Mouse (Mus musculus) hindbrain, embryonic 13.5 days (tissue): ENCODE results near the gene Prkag1. TPM values are rescaled to one million over a fixed set of nuclear protein-coding genes. Genes with fewer than 3 reads are reported as not detected.
A peak's percentile ranks its signal among the peaks of the same experiment; 100 is the strongest.

Source experiments
- ATAC-seq: fragments of 200-750 bp; cut with Nextera tagmentation; 2 replicates; pipeline ENCODE4 v1.8.0; 2017; ENCODE audit warnings: moderate TSS enrichment; ENCODE audit not compliant: low FRiP score
- H3K27ac ChIP-seq: fragments of 300-500 bp; sonication (generic); 2 replicates; pipeline ENCODE4 v1.5.1; 2015; ENCODE audit warnings: inconsistent platforms, mild to moderate bottlenecking, moderate library complexity
- H3K27me3 ChIP-seq: fragments of 300-500 bp; sonication (generic); 2 replicates; pipeline ENCODE4 v1.6.1; 2015; ENCODE audit warnings: mild to moderate bottlenecking, inconsistent platforms
- H3K36me3 ChIP-seq: fragments of 300-500 bp; sonication (generic); 2 replicates; pipeline ENCODE4 v1.6.1; 2015; ENCODE audit warnings: mild to moderate bottlenecking, inconsistent platforms
- H3K4me1 ChIP-seq: fragments of 300-500 bp; sonication (generic); replicated peaks from 2 replicates; pipeline ENCODE4 v1.6.1; 2015; ENCODE audit warnings: inconsistent platforms
- H3K4me2 ChIP-seq: fragments of 300-500 bp; sonication (generic); 2 replicates; pipeline ENCODE4 v1.6.1; 2015; ENCODE audit warnings: inconsistent platforms, mild to moderate bottlenecking, moderate library complexity
- H3K4me3 ChIP-seq: fragments of 300-500 bp; sonication (generic); 2 replicates; pipeline ENCODE4 v1.5.1; 2015; ENCODE audit warnings: mild to moderate bottlenecking, inconsistent platforms
- H3K9ac ChIP-seq: fragments of 300-500 bp; sonication (generic); 2 replicates; pipeline ENCODE4 v1.6.1; 2015; ENCODE audit warnings: mild to moderate bottlenecking, inconsistent platforms
- H3K9me3 ChIP-seq: fragments of 300-500 bp; sonication (generic); 2 replicates; pipeline ENCODE4 v1.6.1; 2016; ENCODE audit warnings: inconsistent platforms
- WGBS: fragments of 180-500 bp; shearing (Covaris S2); methylation state at CpG from one replicate; pipeline ENCODE4 v1.1.7; 2015; 5-methylcytosine and 5-hydroxymethylcytosine counted together
- polyA plus RNA-seq: library from polyadenylated mRNA; unstranded; fragments of >200 nt; fragmentation: Nextera tagmentation; extraction: Ambion mirVana; gene quantifications from 2 replicates; pipeline ENCODE4 v1.2.1, GENCODE M21; 2015

The Prkag1 gene
- polyA plus RNA-seq, 1 experiment from 2014 or later, result 73.4 TPM

DNA sequence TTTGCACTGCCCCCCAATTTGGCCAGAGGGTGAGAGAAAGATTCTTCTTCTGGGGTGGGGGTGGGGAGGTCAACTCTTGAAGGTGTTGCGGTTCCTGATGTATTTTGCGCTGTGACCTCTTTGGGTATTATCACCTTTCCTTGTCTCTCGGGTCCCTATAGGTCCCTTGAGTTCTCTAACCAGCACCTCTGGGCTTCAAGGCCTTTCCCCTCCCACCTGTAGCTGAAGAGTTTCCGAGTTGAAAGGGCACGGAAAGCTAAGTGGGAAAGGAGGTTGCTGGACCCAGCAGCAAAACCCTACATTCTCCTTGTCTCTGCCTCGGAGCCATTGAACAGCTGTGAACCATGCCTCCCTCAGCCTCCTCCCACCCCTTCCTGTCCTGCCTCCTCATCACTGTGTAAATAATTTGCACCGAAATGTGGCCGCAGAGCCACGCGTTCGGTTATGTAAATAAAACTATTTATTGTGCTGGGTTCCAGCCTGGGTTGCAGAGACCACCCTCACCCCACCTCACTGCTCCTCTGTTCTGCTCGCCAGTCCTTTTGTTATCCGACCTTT is 38.1 kb downstream of the Prkag1 start:
- ATAC-seq, result no peak
- Histone ChIP-seq H3K9ac (no peak overlapping the region), H3K36me3 (no peaks in the 10 kb centered on the region), H3K27me3 (peaks cover 98% of the 10 kb centered on the region), H3K4me2 (peak overlapping the region; percentile 55), H3K4me3 (peak overlapping the region; percentile 39), H3K9me3 (no peaks in the 10 kb centered on the region), H3K27ac (no peak overlapping the region), H3K4me1 (peaks cover 59% of the 10 kb centered on the region)
- WGBS, result 2% methylated on average over 13 of the region's 13 CpGs

DNA sequence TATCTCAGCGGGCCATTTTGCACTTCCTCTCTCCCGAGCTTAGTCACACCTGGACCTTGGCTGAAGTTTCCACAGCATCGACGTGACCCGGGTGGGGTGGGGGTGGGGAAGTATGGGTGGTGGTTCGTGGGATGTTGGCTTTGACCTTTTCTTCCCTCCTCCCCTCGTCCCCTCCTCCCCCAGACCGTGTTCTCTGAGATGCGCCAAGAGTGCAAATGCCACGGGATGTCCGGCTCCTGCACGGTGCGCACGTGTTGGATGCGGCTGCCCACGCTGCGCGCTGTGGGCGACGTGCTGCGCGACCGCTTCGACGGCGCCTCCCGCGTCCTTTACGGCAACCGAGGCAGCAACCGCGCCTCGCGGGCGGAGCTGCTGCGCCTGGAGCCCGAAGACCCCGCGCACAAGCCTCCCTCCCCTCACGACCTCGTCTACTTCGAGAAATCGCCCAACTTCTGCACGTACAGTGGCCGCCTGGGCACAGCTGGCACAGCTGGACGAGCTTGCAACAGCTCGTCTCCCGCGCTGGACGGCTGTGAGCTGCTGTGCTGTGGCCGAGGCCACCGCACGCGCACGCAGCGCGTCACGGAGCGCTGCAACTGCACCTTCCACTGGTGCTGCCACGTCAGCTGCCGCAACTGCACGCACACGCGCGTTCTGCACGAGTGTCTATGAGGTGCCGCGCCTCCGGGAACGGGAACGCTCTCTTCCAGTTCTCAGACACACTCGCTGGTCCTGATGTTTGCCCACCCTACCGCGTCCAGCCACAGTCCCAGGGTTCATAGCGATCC is 38.9 kb downstream of the Prkag1 start:
- H3K4me2 ChIP-seq, result peak overlapping the region; percentile 55
- peak overlapping the region; percentile 39 for H3K4me3 ChIP-seq
- peaks cover 51% of the 10 kb centered on the region for H3K4me1 ChIP-seq
- H3K27ac ChIP-seq, result no peak overlapping the region
- ATAC-seq, result no peak; the same call in 1 of the 2 replicates
- peak overlapping the region; percentile 59 for H3K9ac ChIP-seq
- peaks cover 98% of the 10 kb centered on the region for H3K27me3 ChIP-seq
- H3K9me3 ChIP-seq, result no peaks in the 10 kb centered on the region
- WGBS, result 1% methylated on average over 74 of the region's 75 CpGs
- no peaks in the 10 kb centered on the region for H3K36me3 ChIP-seq

GRCm38 (mm10) chr15:98791771-98792170 is 39.5 kb downstream of the Prkag1 start:
- H3K4me2 ChIP-seq, result peak overlapping the region; percentile 55; the same call in 1 of the 2 replicates
- peak overlapping the region; percentile 39 for H3K4me3 ChIP-seq
- WGBS, result 1% methylated on average over 23 of the region's 23 CpGs
- H3K4me1 ChIP-seq, result peaks cover 46% of the 10 kb centered on the region
- peaks cover 100% of the 10 kb centered on the region for H3K27me3 ChIP-seq
- H3K36me3 ChIP-seq, result no peaks in the 10 kb centered on the region
- H3K27ac ChIP-seq, result no peak overlapping the region
- no peak for ATAC-seq
- H3K9me3 ChIP-seq, result no peaks in the 10 kb centered on the region
- H3K9ac ChIP-seq, result no peak overlapping the region

GRCm38 (mm10) chr15:98791221-98791620 is 40.1 kb downstream of the Prkag1 start:
- ATAC-seq, result no peak

GRCm38 (mm10) chr15:98790761-98791160 is 40.6 kb downstream of the Prkag1 start:
- no peak for ATAC-seq
- Histone ChIP-seq H3K27ac (no peak overlapping the region), H3K36me3 (no peaks in the 10 kb centered on the region), H3K9ac (peak overlapping the region; percentile 43; the same call in 1 of the 2 replicates), H3K4me1 (peaks cover 40% of the 10 kb centered on the region), H3K27me3 (peaks cover 98% of the 10 kb centered on the region), H3K4me2 (peak overlapping the region; percentile 37), H3K9me3 (no peaks in the 10 kb centered on the region), H3K4me3 (peak overlapping the region; percentile 39)
- under 1% methylated on average over 23 of the region's 23 CpGs for WGBS

More at GRCm38 (mm10) chr15:98791221-98791620, 40.1 kb downstream of the Prkag1 start:
- peak overlapping the region; percentile 37 for H3K4me2 ChIP-seq
- no peak overlapping the region for H3K27ac ChIP-seq
- 1% methylated on average over 12 of the region's 12 CpGs for whole genome bisulfite sequencing
- peak overlapping the region; percentile 39 for H3K4me3 ChIP-seq
- no peaks in the 10 kb centered on the region for H3K9me3 ChIP-seq
- H3K9ac ChIP-seq, result peak overlapping the region; percentile 43; the same call in 1 of the 2 replicates
- H3K27me3 ChIP-seq, result peaks cover 100% of the 10 kb centered on the region
- peaks cover 40% of the 10 kb centered on the region for H3K4me1 ChIP-seq
- H3K36me3 ChIP-seq, result no peaks in the 10 kb centered on the region

- Histone ChIP-seq H3K27ac (no peak within 1 kb of the TSS), H3K4me2 (peak within 1 kb of the TSS; percentile 37), H3K9ac (0 out of 2 replicates have a peak within 1 kb of the TSS, but pooled peaks have one; percentile 43), H3K36me3 (no peaks in the 10 kb centered on the region), H3K27me3 (peaks cover 98% of the 10 kb centered on the region), H3K9me3 (no peaks in the 10 kb centered on the region), H3K4me1 (peaks cover 40% of the 10 kb centered on the region), H3K4me3 (peak within 1 kb of the TSS; percentile 39)
- WGBS, result 3% methylated on average over 47 of the region's 51 CpGs
- 0 out of 2 replicates have a peak, but pooled peaks have one; percentile 25 for ATAC-seq
Measured at GRCm38 (mm10) chr15:98789661-98790535, 41.4 kb downstream of the Prkag1 start, which contains the start of gene Wnt1. Gene Wnt1, plus strand, starts transcription at chr15:98789857.

DNA sequence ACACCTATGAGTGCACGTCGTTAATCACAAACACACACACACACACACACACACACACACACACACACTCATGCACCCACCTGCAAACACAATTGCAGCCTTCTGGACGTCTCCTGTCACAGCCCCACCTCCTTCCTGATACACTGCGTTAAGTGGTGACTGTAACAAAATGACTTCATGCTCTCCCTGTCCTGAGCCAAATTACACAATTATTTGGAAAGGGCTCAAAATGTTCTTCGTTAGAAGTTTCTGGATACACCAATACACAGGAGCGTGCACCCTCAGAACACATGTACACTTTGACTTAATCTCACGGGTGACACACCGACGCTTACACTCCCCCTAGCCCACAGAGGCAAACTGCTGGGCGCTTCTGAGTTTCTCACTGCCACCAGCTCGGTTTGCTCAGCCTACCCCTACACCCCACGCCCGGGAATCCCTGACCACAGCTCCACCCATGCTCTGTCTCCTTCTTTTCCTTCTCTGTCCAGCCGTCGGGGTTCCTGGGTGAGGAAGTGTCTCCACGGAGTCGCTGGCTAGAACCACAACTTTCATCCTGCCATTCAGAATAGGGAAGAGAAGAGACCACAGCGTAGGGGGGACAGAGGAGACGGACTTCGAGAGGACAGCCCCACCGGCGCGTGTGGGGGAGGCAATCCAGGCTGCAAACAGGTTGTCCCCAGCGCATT is 42.2 kb downstream of the Prkag1 start:
- Histone ChIP-seq H3K4me1 (peaks cover 40% of the 10 kb centered on the region), H3K9me3 (no peaks in the 10 kb centered on the region), H3K36me3 (no peaks in the 10 kb centered on the region), H3K27me3 (peaks cover 98% of the 10 kb centered on the region), H3K27ac (no peak overlapping the region), H3K4me2 (peak overlapping the region; percentile 26; the same call in 1 of the 2 replicates), H3K4me3 (peak overlapping the region; percentile 22), H3K9ac (no peak overlapping the region)
- ATAC-seq, result no peak
- WGBS, result 9% methylated on average over 24 of the region's 24 CpGs

DNA sequence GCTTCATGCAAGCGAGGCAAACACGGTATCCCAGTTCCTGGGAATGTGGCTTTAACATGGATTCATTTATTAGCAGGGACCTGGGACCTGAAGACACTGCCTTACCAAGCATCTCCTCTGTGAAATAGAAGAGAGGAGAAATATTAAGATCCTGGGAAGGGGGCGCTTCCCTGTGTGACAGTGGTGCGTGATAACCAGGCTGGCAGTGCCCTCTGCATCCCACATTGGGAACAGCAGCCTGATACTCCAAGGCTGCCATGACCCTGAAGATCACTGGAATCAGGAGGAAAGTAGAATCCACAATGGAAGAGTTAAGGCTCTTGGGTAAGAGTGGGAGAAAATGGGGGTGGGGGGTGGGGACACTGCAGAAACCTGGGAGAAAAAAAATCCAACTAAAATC is 43.4 kb downstream of the Prkag1 start:
- Histone ChIP-seq H3K27ac (no peak overlapping the region), H3K27me3 (peaks cover 94% of the 10 kb centered on the region), H3K9me3 (no peaks in the 10 kb centered on the region), H3K9ac (no peak overlapping the region), H3K4me3 (no peak overlapping the region), H3K4me1 (peaks cover 33% of the 10 kb centered on the region), H3K36me3 (no peaks in the 10 kb centered on the region), H3K4me2 (no peak overlapping the region)
- 24% methylated on average over 4 of the region's 4 CpGs for WGBS
- ATAC-seq, result no peak

DNA sequence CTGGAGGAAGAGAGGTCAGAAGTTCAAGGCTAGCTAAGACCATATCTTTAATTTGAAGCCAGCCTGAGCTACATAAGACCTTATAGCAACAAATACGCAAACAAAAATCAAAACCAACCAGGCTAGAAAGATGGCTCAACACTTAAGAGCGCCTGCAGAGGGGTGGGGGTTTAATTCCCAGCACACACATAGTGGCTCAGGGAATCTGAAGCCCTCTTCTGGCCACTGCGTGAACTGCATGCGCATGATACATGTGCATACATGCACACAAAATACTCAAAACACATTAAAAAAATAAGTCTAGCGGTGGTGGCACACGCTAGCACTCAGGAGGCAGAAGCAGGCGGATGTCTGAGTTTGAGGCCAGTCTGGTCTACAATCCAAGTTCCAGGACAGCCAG is 45.6 kb downstream of the Prkag1 start:
- Histone ChIP-seq H3K9me3 (no peaks in the 10 kb centered on the region), H3K36me3 (no peaks in the 10 kb centered on the region), H3K9ac (no peak overlapping the region), H3K27ac (no peak overlapping the region), H3K4me1 (peaks cover 13% of the 10 kb centered on the region), H3K27me3 (peaks cover 92% of the 10 kb centered on the region), H3K4me2 (no peak overlapping the region), H3K4me3 (no peak overlapping the region)
- WGBS, result 45% methylated on average over 7 of the region's 7 CpGs
- ATAC-seq, result no peak

GRCm38 (mm10) chr15:98781166-98781565 is 50.2 kb downstream of the Prkag1 start:
- H3K9ac ChIP-seq, result no peak overlapping the region
- peaks cover 92% of the 10 kb centered on the region for H3K27me3 ChIP-seq
- 24% methylated on average over 6 of the region's 6 CpGs for WGBS
- no peak overlapping the region for H3K4me2 ChIP-seq
- ATAC-seq, result no peak
- no peaks in the 10 kb centered on the region for H3K9me3 ChIP-seq
- H3K4me1 ChIP-seq, result peaks cover 24% of the 10 kb centered on the region
- H3K36me3 ChIP-seq, result no peaks in the 10 kb centered on the region
- no peak overlapping the region for H3K4me3 ChIP-seq
- H3K27ac ChIP-seq, result no peak overlapping the region

DNA sequence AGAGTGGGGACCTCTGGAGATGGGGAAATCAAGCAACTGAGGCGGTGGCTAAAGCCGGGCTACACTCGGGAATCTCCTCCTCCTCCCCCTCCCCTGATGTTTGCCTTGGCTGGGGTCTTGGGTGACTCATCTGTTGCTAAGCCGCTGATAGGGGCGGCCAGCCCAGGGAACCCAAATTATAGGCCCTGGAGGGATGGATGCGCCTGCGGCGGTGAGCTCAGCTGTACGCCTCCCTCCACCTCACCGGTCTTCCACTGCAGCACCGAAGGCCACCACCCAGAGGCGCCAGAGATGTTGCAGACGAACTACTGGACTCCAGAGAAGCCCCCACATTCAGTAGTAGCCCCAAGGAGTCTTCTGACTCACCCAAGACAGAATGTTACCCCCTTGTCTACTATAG is 50.7 kb downstream of the Prkag1 start:
- no peaks in the 10 kb centered on the region for H3K36me3 ChIP-seq
- H3K4me2 ChIP-seq, result no peak overlapping the region
- H3K27ac ChIP-seq, result no peak overlapping the region
- no peak overlapping the region for H3K4me3 ChIP-seq
- no peak overlapping the region for H3K9ac ChIP-seq
- peaks cover 30% of the 10 kb centered on the region for H3K4me1 ChIP-seq
- ATAC-seq, result no peak
- H3K27me3 ChIP-seq, result peaks cover 93% of the 10 kb centered on the region
- WGBS, result 4% methylated on average over 13 of the region's 13 CpGs
- H3K9me3 ChIP-seq, result no peaks in the 10 kb centered on the region
